Mouse (Mus musculus) heart, adult 2 months (tissue): ENCODE results near the gene Pnn. TPM values are rescaled to one million over a fixed set of nuclear protein-coding genes. Genes with fewer than 3 reads are reported as not detected.
A peak's percentile ranks its signal among the peaks of the same experiment; 100 is the strongest.
"Not testable (repeated sequence)": the region's sequence is repeated elsewhere in the genome, so short reads cannot be mapped to it uniquely, and the experiment has no call there.

Source experiments
- DNase-seq, 2 experiments: peaks; one replicate each; pipeline ENCODE4 v3.0.0; 2021
- H3K27ac ChIP-seq: fragments of 200-600 bp; 2 replicates; pipeline ENCODE4 v1.8.1; 2022
- H3K27me3 ChIP-seq: fragments of 200-500 bp; 2 replicates; pipeline ENCODE4 v1.6.1; 2012; ENCODE audit warnings: mild to moderate bottlenecking, low read length, inconsistent platforms, mixed read lengths; ENCODE audit not compliant: control insufficient read depth, insufficient read depth
- H3K36me3 ChIP-seq: fragments of 200-500 bp; 2 replicates; pipeline ENCODE4 v1.6.1; 2012; ENCODE audit warnings: low read length, inconsistent platforms; ENCODE audit not compliant: control insufficient read depth, insufficient read depth
- H3K4me1 ChIP-seq: fragments of 200-500 bp; 2 replicates; pipeline ENCODE4 v1.6.1; 2011; ENCODE audit warnings: low read length; ENCODE audit not compliant: control insufficient read depth, insufficient read depth
- H3K4me3 ChIP-seq: fragments of 200-600 bp; 2 replicates; pipeline ENCODE4 v1.8.1; 2022
- H3K79me2 ChIP-seq: fragments of 200-500 bp; replicated peaks from 2 replicates; pipeline ENCODE4 v1.6.1; 2012; ENCODE audit warnings: mild to moderate bottlenecking, inconsistent platforms, low read length, moderate library complexity, mixed read lengths; ENCODE audit not compliant: control insufficient read depth, insufficient read depth
- H3K9ac ChIP-seq: fragments of 200-500 bp; 2 replicates; pipeline ENCODE4 v1.6.1; 2012; ENCODE audit warnings: low read depth, mild to moderate bottlenecking, control low read depth, inconsistent platforms, low read length, mixed read lengths
- CTCF ChIP-seq: fragments of 200-600 bp; IDR thresholded peaks from 2 replicates; pipeline ENCODE4 v1.8.1; 2022; ENCODE audit warnings: antibody characterized with exemption, mild to moderate bottlenecking, moderate library complexity
- EP300 ChIP-seq: fragments of 200-500 bp; IDR thresholded peaks from 2 replicates; pipeline ENCODE4 v1.6.1; 2011; ENCODE audit warnings: low read depth, low read length, control low read depth; ENCODE audit not compliant: insufficient read depth
- POLR2A ChIP-seq: fragments of 200-500 bp; IDR thresholded peaks from 2 replicates; pipeline ENCODE4 v1.6.1; 2011; ENCODE audit warnings: mild to moderate bottlenecking, low read depth, low read length, control low read depth; ENCODE audit not compliant: insufficient read depth
- WGBS: fragments of 180-500 bp; shearing (Covaris S2); methylation state at CpG from one replicate; pipeline ENCODE4 v1.1.7; 2018; 5-methylcytosine and 5-hydroxymethylcytosine counted together
- intact Hi-C: fragments of 180-260 bp; cut with DNase I; formaldehyde crosslinking; loops from one replicate; pipeline ENCODE4 v1.15.1; 2025
- polyA plus RNA-seq: library from polyadenylated mRNA; depleted of rRNA; stranded (reverse); fragments of >200 nt; gene quantifications from 2 replicates; pipeline ENCODE4 v1.2.3, GENCODE M21; 2012
- total RNA-seq, 2 experiments: library from RNA; stranded (reverse); gene quantifications; 2 replicates each; pipeline ENCODE4 v1.2.3; 2021

Pnn gene
- total and polyA plus RNA-seq, 3 experiments = 7.6 to 27.0 (median 22.5) TPM

DNA sequence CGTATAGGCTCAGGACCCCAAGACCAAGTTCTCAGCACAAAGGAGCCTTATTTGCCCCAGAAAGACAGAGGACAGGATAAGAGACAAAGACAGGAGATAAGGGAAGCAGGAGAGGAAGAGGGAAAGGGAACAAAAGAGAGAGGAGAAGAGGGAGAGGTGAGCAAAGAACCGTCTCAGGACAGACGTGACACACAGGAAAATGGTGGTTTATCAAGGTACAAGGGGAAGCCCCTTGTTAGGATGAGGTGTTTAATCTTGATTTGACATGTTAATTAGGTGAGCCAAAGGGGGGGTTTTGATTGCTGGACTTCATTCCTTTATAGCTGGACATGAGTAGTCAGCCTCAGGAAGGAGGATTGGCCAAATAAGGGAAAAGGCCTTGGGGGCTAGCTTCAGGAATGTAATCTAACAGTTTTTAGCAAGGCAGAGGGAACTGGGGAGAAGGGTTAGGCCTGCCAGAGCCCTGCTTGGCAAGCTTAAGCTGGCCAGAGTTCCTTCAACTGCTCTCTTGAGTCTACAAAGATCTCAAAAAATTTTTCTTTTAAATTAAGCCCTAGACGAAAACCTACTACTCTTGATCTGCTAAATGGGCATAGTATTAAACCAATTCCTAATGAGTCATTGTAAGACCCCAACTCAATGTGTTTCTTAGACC, 11.4 kb upstream of the Pnn start:
- peaks cover 7% of the 10 kb centered on the region; the same call in 1 of the 2 replicates for H3K4me1 ChIP-seq
- H3K9ac ChIP-seq = no peak overlapping the region
- intact Hi-C loops = loop anchor here (5.0 kb wide), 1 partner anchor 162 kb away; the partner anchor contains the start of gene Fbxo33
- TF ChIP-seq EP300 = no peak
- TF ChIP-seq CTCF = no peak
- TF ChIP-seq POLR2A = no peak
- peaks cover 8% of the 10 kb centered on the region for H3K36me3 ChIP-seq
- 62% methylated on average over 4 of the region's 4 CpGs for WGBS
- DNase-seq = no peak
- H3K4me3 ChIP-seq = no peak overlapping the region
- no peaks in the 10 kb centered on the region for H3K27me3 ChIP-seq
- H3K27ac ChIP-seq = no peak overlapping the region
- peaks cover 15% of the 10 kb centered on the region for H3K79me2 ChIP-seq

DNA sequence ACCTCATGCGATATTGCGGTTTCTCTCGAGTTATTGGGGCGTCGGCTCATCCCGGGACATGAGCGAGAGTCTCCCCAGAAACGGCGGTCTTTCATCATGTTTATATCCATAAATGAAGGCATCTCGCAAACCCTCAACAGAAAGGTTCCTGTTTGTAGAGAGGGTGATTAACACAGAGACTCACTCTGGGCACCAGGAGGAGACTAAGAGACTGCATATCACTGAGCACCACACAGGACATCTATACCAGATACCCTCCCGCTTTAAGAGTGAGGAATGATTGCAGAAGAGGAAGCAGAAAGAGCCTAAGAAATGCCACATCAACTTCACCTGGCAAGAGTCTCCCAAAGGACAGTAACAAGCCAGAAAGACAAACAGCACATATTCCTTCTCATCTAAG, 10.5 kb upstream of the Pnn start:
- Histone ChIP-seq H3K9ac (no peak overlapping the region), H3K36me3 (peaks cover 8% of the 10 kb centered on the region), H3K79me2 (peaks cover 17% of the 10 kb centered on the region), H3K27ac (no peak overlapping the region), H3K4me3 (no peak overlapping the region), H3K4me1 (peaks cover 7% of the 10 kb centered on the region; the same call in 1 of the 2 replicates), H3K27me3 (no peaks in the 10 kb centered on the region)
- DNase-seq = no peak
- intact Hi-C loops = loop anchor here (5.0 kb wide), 1 partner anchor 161 kb away; the partner anchor contains the start of gene Fbxo33
- WGBS = 98% methylated on average over 11 of the region's 11 CpGs
- TF ChIP-seq POLR2A (no peak), CTCF (no peak)

DNA sequence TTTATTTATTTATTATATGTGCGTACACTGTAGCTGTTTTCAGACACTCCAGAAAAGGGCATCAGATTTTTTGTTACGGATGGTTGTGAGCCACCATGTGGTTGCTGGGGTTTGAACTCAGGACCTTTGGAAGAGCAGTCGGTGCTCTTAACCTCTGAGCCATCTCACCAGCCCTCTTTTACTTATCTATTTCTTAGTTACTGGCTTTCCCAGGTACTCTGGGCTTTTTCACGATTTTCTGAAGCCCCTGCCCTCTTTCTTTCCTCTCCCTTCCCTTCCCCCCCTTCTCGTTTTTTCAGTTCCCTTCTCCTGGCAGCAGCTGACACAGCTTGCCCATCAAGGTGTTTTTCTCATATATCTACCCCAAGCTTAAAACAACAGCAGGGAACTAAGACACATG, 8.4 kb upstream of the Pnn start:
- intact Hi-C loops = loop anchor here (5.0 kb wide), 1 partner anchor 159 kb away; the partner anchor contains the start of gene Fbxo33
- not testable (repeated sequence) for H3K9ac ChIP-seq, H3K36me3 ChIP-seq, DNase-seq, H3K4me1 ChIP-seq, H3K27ac ChIP-seq, H3K27me3 ChIP-seq, H3K4me3 ChIP-seq
- H3K79me2 ChIP-seq = peaks cover 13% of the 10 kb centered on the region
- 76% methylated on average over 5 of the region's 5 CpGs for WGBS

GRCm38 (mm10) chr12:59060322-59060721, 6.4 kb upstream of the Pnn start:
- H3K4me1 ChIP-seq = peaks cover 7% of the 10 kb centered on the region; the same call in 1 of the 2 replicates
- 26% methylated on average over 4 of the region's 4 CpGs for WGBS
- DNase-seq = no peak

GRCm38 (mm10) chr12:59060993-59061595, 5.6 kb upstream of the Pnn start, which contains the start of gene Trappc6b:
TSS of gene Trappc6b (minus strand) at chr12:59061472.
- Histone ChIP-seq H3K27me3 (no peaks in the 10 kb centered on the region), H3K4me1 (peaks cover 7% of the 10 kb centered on the region; the same call in 1 of the 2 replicates), H3K27ac (peak within 1 kb of the TSS; percentile 93), H3K79me2 (peaks cover 9% of the 10 kb centered on the region), H3K4me3 (peak within 1 kb of the TSS; percentile 88), H3K36me3 (peaks cover 5% of the 10 kb centered on the region), H3K9ac (peak within 1 kb of the TSS; percentile 95)
- peak; percentile 85 to 87 for DNase-seq
- under 1% methylated on average over 49 of the region's 49 CpGs for WGBS
- intact Hi-C loops = loop anchor here (2.0 kb wide), 1 partner anchor 48 kb away; the partner anchor contains the start of genes Gemin2 and Sec23a
- peak; percentile 46 for TF ChIP-seq CTCF
- 0 out of 2 replicates have a peak, but pooled peaks have one; percentile 13 for TF ChIP-seq EP300
- peak; percentile 81 for TF ChIP-seq POLR2A

More at GRCm38 (mm10) chr12:59060322-59060721, 6.4 kb upstream of the Pnn start:
- peak overlapping the region; percentile 93 for H3K27ac ChIP-seq
- peaks cover 5% of the 10 kb centered on the region for H3K36me3 ChIP-seq
- peaks cover 9% of the 10 kb centered on the region for H3K79me2 ChIP-seq
- peak overlapping the region; percentile 95 for H3K9ac ChIP-seq
- peak overlapping the region; percentile 88 for H3K4me3 ChIP-seq
- intact Hi-C loops = loop anchor here (2.0 kb wide), 1 partner anchor 48 kb away; the partner anchor contains the start of genes Gemin2 and Sec23a
- no peaks in the 10 kb centered on the region for H3K27me3 ChIP-seq
- TF ChIP-seq POLR2A (no peak), CTCF (no peak), EP300 (no peak)

GRCm38 (mm10) chr12:59064837-59065236, 1.8 kb upstream of the Pnn start:
- Histone ChIP-seq H3K27me3 (no peaks in the 10 kb centered on the region), H3K79me2 (peaks cover 4% of the 10 kb centered on the region; the same call in 1 of the 2 replicates), H3K27ac (no peak overlapping the region), H3K9ac (no peak overlapping the region), H3K36me3 (peaks cover 9% of the 10 kb centered on the region), H3K4me1 (peaks cover 2% of the 10 kb centered on the region), H3K4me3 (no peak overlapping the region)
- DNase-seq = no peak
- TF ChIP-seq POLR2A = no peak
- TF ChIP-seq CTCF = no peak
- TF ChIP-seq EP300 = no peak
- intact Hi-C loops = no loop called here
- WGBS = 85% methylated on average over 8 of the region's 8 CpGs
